Mouse (Mus musculus) effector memory CD4-positive, alpha-beta T cell, adult 5 months (primary cell): Measurements from ENCODE around the gene Fthl17b. TPM values are rescaled to one million over a fixed set of nuclear protein-coding genes. Genes with fewer than 3 reads are reported as not detected.

Experiments
- polyA plus RNA-seq: library from polyadenylated mRNA; unstranded; fragments of 100-300 nt; shearing (Covaris generic); gene quantifications from one replicate; pipeline ENCODE4 v1.2.1, GENCODE M21; 2017

Fthl17b gene
- polyA plus RNA-seq: not detected

GRCm38 (mm10) chrX:8962875-8963274 lies at the start of gene Fthl17b:
Gene Fthl17b (minus strand): TSS chrX:8962975.

GRCm38 (mm10) chrX:8986655-8987054 lies 23.9 kb upstream of the Fthl17b start, which contains the start of gene Fthl17d:
Gene Fthl17d (minus strand): TSS chrX:8986755.

GRCm38 (mm10) chrX:8976459-8976858 lies 13.7 kb upstream of the Fthl17b start, which contains the start of gene Fthl17c:
Gene Fthl17c (minus strand): TSS chrX:8976559.

Other genes with a start within 250 kb of the Fthl17b start
- gene Ssx9, start 214.5 kb downstream of the Fthl17b start, polyA plus RNA-seq: not detected
- not detected for gene Ssxb5, start 159.3 kb downstream of the Fthl17b start, polyA plus RNA-seq
- gene Gm6592, start 119.0 kb downstream of the Fthl17b start, polyA plus RNA-seq: not detected
- gene Gm5751, start 88.7 kb downstream of the Fthl17b start, polyA plus RNA-seq: not detected
- 2.5 TPM for gene B630019K06Rik, start 70.6 kb downstream of the Fthl17b start, polyA plus RNA-seq
- gene Fthl17c, start 13.6 kb upstream of the Fthl17b start, polyA plus RNA-seq: not detected
- gene Fthl17d, start 23.8 kb upstream of the Fthl17b start, polyA plus RNA-seq: not detected
- not detected for gene Fthl17e, start 70.5 kb upstream of the Fthl17b start, polyA plus RNA-seq
- gene Fthl17f, start 100.0 kb upstream of the Fthl17b start, polyA plus RNA-seq: not detected
- gene 4930402K13Rik, start 141.6 kb upstream of the Fthl17b start, polyA plus RNA-seq: not detected
- 11.9 TPM for gene Lancl3, start 236.9 kb upstream of the Fthl17b start, polyA plus RNA-seq